Mouse (Mus musculus) frontal cortex, postnatal 25 days (tissue): ENCODE measurements at regions not wholly inside any gene's neighbourhood (a gene's known extent, or its start where the extent isn't known, plus 50 kb on each side); places are given as distances from the start of the nearest gene placed in this dataset.

ENCODE experiments used
- DNase-seq, 2 experiments: peaks; one replicate each; pipeline ENCODE4 v3.0.0; 2022; ENCODE audit warnings: low spot score in 2 of 2

- no peak for DNase-seq
These were observed 409.2 kb upstream of the Klf4 start for GRCm38 (mm10) chr4:55941423-55941822.

- DNase-seq: no peak
These were observed 406.1 kb upstream of the Klf4 start for GRCm38 (mm10) chr4:55938383-55938782.

DNA sequence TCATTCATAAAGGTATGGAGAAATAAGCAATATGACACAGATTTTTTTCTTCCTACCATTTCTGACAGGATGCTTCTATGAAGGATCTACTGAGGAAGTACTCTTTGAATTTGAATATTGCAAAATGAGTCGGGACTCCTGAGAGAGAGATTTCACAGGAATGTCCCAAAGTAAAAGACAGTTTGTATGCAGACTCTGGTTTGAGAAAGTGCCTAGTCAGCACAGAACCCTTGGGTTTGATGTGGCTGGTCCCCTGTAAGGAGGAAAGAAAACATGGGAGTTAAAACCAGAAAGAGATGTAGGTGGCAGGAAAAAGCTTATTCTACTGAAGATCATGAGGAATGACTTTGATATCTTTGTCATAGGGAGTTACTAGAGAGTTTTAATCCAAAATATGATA is 405.6 kb upstream of the Klf4 start:
- no peak for DNase-seq

DNA sequence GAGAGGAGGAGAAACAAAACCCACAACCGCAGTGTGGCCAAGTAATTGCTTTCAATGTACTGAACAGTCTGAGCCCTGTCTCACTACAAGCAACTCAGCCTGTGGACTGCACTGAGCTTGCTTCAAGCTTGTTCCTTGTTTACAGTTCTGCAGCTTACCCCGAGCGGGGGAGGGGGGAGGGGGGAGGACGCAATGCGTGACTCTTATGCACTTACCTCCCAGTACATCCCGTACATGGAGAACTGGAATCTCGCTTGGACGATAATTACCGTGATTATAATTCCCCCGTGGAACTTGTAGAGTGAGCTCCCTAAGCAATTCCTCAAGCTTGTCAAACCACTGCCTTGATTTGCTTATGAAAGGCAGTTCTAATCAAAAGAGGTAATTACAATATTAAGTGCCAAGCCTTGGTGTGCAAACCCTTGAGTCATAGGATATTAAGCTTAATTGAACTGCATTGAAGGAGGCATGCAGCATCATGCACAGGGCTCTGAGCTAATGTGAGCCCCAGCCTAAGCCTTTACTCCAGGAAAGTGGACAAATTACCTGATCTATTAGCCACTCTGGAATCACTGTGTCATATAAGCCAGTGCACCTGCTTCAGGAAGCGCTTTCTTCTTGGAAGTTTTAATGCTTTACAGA is 397.0 kb upstream of the Klf4 start:
- no peak for DNase-seq

- no peak for DNase-seq
These were observed 396.4 kb upstream of the Klf4 start for GRCm38 (mm10) chr4:55928670-55929069.

DNA sequence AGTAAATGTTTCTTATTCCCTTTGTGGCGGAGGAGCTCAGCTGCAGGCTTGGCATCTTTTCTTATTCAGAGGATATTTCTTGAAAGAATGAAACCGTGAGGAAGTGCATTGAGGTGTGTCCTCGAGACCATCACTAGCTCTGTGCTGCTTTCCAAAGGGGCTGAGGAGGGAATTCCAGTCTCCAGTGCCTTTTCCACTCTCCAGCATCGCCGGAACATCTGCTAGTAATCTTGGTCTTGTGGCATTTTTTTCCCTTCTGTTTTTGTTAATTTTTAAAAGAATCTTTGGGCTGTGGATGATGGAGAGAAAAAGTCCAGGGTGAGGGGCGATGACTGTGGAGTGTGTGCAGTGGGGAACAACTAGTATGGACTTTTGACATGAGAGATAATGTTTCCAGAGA is 395.9 kb upstream of the Klf4 start:
- DNase-seq: no peak

DNA sequence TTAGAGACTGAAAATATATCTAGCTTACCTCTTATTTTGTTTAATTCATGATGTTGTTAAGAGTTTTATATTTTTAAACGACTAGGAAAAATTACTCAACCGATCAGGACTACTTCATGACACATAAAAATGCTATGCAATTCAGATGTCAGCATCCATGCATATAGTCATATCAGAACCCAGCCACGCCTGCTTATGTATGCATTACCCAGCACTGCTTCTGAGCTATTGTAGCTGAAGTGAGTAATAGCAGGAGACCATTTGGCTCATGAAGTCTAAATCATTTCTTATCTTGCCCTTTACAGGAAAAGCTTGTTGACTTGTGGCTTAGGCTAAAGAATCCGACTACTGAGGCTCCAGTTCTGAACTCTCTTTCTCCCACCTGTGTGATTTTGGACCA is 395.1 kb upstream of the Klf4 start:
- DNase-seq: no peak

DNA sequence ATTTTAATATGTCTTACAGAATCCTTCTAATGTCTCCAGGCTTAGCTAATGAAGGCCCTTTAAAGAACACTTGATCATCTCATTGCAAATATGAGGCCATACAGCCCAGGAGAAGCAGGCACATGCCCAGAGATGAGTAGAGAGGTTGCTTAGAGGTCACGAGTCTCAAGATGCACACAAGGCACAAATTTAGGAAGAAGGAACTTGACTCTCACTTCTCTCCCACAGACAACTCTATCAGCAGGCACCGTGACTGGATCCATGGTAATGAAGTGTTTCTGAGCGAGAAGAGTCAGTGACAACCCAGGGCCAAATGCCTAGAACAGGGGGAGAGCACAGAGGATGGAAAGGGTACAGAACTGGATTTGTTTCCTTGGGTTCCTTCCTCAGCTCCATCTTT is 392.7 kb upstream of the Klf4 start:
- DNase-seq: no peak

GRCm38 (mm10) chr4:55921217-55921616 is 389.0 kb upstream of the Klf4 start:
- no peak for DNase-seq

- no peak for DNase-seq
These were observed 362.0 kb upstream of the Klf4 start for GRCm38 (mm10) chr4:55894116-55894885.

DNA sequence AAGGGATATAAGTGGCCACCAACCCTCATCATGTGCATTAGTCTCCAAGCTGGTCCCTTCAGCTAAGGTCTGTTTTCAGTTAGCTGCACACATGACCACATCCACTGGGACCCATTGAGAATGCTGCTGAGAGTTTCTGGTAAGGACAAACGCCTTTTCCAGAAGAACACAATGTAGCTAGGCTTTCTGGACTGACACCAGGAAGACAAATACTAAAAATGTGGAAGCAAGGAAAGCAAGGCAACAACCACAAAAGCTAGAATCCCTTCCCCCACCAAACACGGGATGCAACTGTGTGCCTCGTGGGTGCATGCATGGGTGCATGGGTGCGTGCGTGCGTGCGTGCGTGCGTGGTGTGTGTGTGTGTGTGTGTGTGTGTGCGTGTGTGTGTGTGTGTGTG is 359.4 kb upstream of the Klf4 start:
- no peak for DNase-seq

- no peak for DNase-seq
These were observed 355.3 kb upstream of the Klf4 start for GRCm38 (mm10) chr4:55887581-55887980.

GRCm38 (mm10) chr4:55882541-55882940 is 350.3 kb upstream of the Klf4 start:
- DNase-seq: no peak

GRCm38 (mm10) chr4:55875304-55875703 is 343.0 kb upstream of the Klf4 start:
- DNase-seq: no peak

- no peak for DNase-seq
These were observed 342.6 kb upstream of the Klf4 start for GRCm38 (mm10) chr4:55874875-55875274.

- DNase-seq: no peak
These were observed 342.0 kb upstream of the Klf4 start for GRCm38 (mm10) chr4:55874276-55874675.

DNA sequence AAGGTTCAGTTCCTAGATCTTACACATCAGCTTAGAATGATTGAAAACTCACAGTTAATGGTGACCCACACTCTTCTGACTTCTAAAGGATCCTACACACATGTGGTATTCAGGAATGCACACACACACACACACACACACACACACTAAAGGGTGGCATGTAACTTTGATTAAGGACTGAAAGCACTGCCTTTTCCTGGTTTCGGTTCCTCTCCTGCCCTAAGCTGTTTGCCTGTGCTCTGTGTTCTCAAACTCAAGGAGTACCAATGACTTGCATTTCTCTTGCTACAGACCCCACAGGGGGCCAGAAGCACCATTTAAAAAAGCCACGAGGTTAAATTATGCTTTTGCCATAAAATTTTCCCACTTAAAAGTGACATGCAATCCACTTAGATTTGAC is 327.8 kb upstream of the Klf4 start:
- DNase-seq: no peak

DNA sequence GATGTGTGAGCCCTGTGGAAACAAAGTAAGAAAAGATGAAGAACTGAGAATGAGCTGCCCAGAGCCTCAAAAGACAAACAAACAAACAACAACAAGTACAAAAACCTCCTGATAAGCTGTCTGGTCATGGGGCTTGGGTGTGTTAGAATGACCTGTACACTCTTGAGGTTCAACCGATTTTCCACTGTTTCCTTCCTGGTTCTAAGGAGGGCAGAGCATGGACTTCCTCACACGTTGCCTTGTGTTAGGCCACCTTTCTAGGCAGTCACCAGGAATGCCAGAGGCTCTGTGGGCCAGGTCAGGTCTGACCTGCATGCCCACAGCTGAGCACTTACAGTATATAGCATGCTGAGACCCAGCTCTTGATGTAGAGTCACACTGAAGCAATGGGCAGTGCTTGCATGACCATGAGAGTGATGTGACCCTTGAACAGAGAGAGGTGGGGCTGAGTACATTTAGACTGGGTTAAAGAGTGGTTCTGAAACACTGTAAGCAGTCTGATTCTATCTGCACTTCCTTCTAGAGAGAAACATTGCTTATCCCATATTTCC is 327.0 kb upstream of the Klf4 start:
- DNase-seq: no peak

- no peak for DNase-seq
These were observed 319.2 kb upstream of the Klf4 start for GRCm38 (mm10) chr4:55851430-55851829.

DNA sequence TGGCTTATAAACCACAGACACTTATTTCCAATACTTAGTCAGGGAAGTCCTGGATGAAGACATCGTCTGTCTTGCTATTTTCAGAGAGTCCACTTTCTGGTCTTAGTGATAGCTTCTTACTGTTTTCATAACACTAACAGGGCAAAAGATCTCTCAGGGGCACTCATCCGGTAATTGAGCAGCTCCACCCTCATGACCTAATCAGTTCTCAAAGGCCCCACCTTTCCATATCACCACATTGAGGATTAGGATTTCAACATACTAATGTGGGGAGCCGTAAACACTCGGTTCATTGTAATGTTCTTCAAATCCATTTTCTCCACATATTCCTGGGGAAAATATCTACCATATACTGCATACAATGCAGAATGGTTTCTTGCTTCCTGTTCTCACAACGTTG is 318.8 kb upstream of the Klf4 start:
- no peak for DNase-seq

DNA sequence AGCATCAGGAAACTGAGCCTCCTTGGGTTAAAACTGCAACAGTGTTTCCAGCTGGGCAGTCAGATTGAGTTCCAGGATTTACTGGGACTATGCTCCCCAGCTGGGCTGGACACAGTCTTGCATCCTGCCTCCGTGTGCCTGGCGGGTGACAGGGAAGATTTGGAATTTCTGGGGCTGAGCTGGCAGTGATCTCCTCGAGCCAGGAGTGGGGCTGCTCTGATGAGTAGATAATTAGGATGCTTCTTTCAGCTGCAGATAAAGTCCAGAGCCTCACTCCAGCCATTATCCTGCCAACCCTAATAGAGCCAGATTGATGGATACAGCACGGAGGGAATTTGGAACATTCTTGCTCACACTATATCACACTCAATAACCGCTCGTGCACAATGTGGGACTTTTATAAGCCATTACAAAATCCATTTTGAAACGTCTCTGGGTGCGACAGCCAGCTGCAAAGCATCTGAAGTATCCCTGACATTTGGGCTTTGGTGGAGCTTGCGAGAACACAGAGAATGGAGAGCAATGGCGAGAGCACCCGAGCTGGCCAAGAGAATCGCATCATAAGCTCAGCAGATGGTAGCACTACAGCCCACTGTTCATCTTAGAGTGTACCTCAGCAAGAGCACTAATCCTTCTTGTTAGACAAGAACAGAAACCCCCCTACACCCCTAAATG is 311.6 kb upstream of the Klf4 start:
- no peak for DNase-seq

GRCm38 (mm10) chr4:55838568-55838967 is 306.3 kb upstream of the Klf4 start:
- DNase-seq: no peak
